Mouse (Mus musculus) stomach, embryonic 16.5 days (tissue): ENCODE data around the gene Prm1. TPM values are rescaled to one million over a fixed set of nuclear protein-coding genes. Genes with fewer than 3 reads are reported as not detected.

Source experiments
- ATAC-seq: fragments of 200-750 bp; cut with Nextera tagmentation; 2 replicates; pipeline ENCODE4 v1.8.0; 2017; ENCODE audit warnings: moderate number of reproducible peaks, moderate TSS enrichment; ENCODE audit not compliant: insufficient read depth, low FRiP score
- H3K27ac ChIP-seq: fragments of 300-500 bp; sonication (generic); 2 replicates; pipeline ENCODE4 v1.5.1; 2014; ENCODE audit warnings: low read length
- H3K27me3 ChIP-seq: fragments of 300-500 bp; sonication (generic); 2 replicates; pipeline ENCODE4 v1.6.1; 2014; ENCODE audit warnings: low read length, control low read depth, mixed read lengths; ENCODE audit not compliant: control insufficient read depth, insufficient read depth
- H3K36me3 ChIP-seq: fragments of 300-500 bp; sonication (generic); 2 replicates; pipeline ENCODE4 v1.6.1; 2014; ENCODE audit warnings: low read length; ENCODE audit not compliant: control insufficient read depth, insufficient read depth
- H3K4me1 ChIP-seq: fragments of 300-500 bp; sonication (generic); 2 replicates; pipeline ENCODE4 v1.6.1; 2014; ENCODE audit warnings: low read length, control low read depth, mixed read lengths; ENCODE audit not compliant: control insufficient read depth, insufficient read depth
- H3K4me2 ChIP-seq: fragments of 300-500 bp; sonication (generic); 2 replicates; pipeline ENCODE4 v1.6.1; 2014; ENCODE audit warnings: low read depth, low read length, mixed read lengths
- H3K4me3 ChIP-seq: fragments of 300-500 bp; sonication (generic); replicated peaks from 2 replicates; pipeline ENCODE4 v1.5.1; 2014; ENCODE audit warnings: mild to moderate bottlenecking, low read length
- H3K9ac ChIP-seq: fragments of 300-500 bp; sonication (generic); 2 replicates; pipeline ENCODE4 v1.6.1; 2014; ENCODE audit warnings: low read length
- H3K9me3 ChIP-seq: fragments of 300-500 bp; sonication (generic); replicated peaks from 2 replicates; pipeline ENCODE4 v1.6.1; 2016; ENCODE audit warnings: low read length, control low read depth; ENCODE audit not compliant: control insufficient read depth
- WGBS: fragments of 180-500 bp; shearing (Covaris S2); extraction: QIAGEN DNeasy Blood & Tissue Kit; methylation state at CpG from one replicate; pipeline ENCODE4 v1.1.7; 2014; 5-methylcytosine and 5-hydroxymethylcytosine counted together
- polyA plus RNA-seq: library from polyadenylated mRNA; unstranded; fragments of >200 nt; fragmentation: Nextera tagmentation; extraction: Ambion mirVana; gene quantifications from 2 replicates; pipeline ENCODE4 v1.2.1, GENCODE M21; 2015

Gene Prm1
- polyA plus RNA-seq, 1 experiment from 2014 or later = not detected

GRCm38 (mm10) chr16:10827766-10828460 lies 22.3 kb upstream of the Prm1 start:
- Histone ChIP-seq H3K36me3 (no peaks in the 10 kb centered on the region), H3K27me3 (no peaks in the 10 kb centered on the region), H3K4me3 (no peak overlapping the region), H3K4me1 (0 out of 2 replicates have a peak, but pooled peaks cover 2% of the 10 kb centered on the region), H3K9me3 (no peaks in the 10 kb centered on the region), H3K27ac (no peak overlapping the region), H3K4me2 (no peak overlapping the region), H3K9ac (no peak overlapping the region)
- 74% methylated on average over 7 of the region's 7 CpGs for WGBS
- ATAC-seq = no peak

DNA sequence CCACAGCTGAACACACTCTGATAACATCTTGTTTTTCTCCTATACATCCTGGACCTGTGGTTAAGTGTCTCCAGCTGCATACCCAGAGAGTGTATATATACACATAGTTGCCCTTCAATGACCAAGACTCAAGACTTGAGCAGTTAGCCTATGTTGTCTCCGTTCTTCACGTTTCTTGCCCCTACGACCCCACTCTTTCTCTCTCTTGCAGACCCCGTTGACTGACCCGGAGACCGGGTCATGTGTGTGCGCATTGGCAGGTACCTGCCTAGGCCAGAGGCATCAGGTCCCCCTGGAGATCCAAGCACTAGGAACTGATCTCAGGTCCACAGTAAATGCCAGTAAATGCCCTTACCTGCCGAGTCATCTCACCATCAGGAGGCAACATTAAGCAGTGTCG lies 21.6 kb upstream of the Prm1 start:
- Histone ChIP-seq H3K4me1 (0 out of 2 replicates have a peak, but pooled peaks cover 2% of the 10 kb centered on the region), H3K9me3 (no peaks in the 10 kb centered on the region), H3K4me2 (no peak overlapping the region), H3K4me3 (no peak overlapping the region), H3K27me3 (no peaks in the 10 kb centered on the region), H3K27ac (no peak overlapping the region), H3K9ac (no peak overlapping the region), H3K36me3 (no peaks in the 10 kb centered on the region)
- 89% methylated on average over 9 of the region's 9 CpGs for WGBS
- ATAC-seq = no peak

DNA sequence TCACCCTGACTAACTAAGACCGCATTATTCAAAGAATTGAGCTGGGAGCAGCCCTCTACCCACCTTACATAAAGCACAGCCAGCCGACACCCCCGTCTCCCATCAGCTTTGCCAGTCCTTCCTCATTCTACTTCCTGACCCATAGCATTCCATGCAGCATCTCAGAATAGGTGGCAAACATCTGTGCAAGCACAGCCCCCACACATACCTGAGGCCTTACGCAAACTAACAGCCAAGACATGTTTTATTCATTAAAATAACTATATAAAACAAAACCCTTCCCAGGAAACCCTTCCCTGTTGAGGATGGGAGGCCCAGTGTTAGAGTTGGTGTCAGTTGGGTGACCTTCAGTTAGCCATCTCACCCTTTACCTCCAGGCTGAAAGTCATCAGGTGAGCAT lies 20.2 kb upstream of the Prm1 start:
- Histone ChIP-seq H3K9ac (no peak overlapping the region), H3K4me2 (no peak overlapping the region), H3K4me1 (0 out of 2 replicates have a peak, but pooled peaks cover 2% of the 10 kb centered on the region), H3K4me3 (no peak overlapping the region), H3K27ac (no peak overlapping the region), H3K9me3 (no peaks in the 10 kb centered on the region), H3K36me3 (no peaks in the 10 kb centered on the region), H3K27me3 (no peaks in the 10 kb centered on the region)
- no peak for ATAC-seq
- WGBS = 68% methylated on average over 4 of the region's 4 CpGs

GRCm38 (mm10) chr16:10824536-10824935 lies 18.9 kb upstream of the Prm1 start:
- H3K4me3 ChIP-seq = no peak overlapping the region
- H3K27ac ChIP-seq = no peak overlapping the region
- ATAC-seq = no peak
- no peak overlapping the region for H3K4me2 ChIP-seq
- H3K9me3 ChIP-seq = no peaks in the 10 kb centered on the region
- 83% methylated on average over 1 of the region's 1 CpGs for WGBS
- H3K27me3 ChIP-seq = no peaks in the 10 kb centered on the region
- H3K9ac ChIP-seq = no peak overlapping the region
- H3K36me3 ChIP-seq = no peaks in the 10 kb centered on the region
- 0 out of 2 replicates have a peak, but pooled peaks cover 2% of the 10 kb centered on the region for H3K4me1 ChIP-seq

DNA sequence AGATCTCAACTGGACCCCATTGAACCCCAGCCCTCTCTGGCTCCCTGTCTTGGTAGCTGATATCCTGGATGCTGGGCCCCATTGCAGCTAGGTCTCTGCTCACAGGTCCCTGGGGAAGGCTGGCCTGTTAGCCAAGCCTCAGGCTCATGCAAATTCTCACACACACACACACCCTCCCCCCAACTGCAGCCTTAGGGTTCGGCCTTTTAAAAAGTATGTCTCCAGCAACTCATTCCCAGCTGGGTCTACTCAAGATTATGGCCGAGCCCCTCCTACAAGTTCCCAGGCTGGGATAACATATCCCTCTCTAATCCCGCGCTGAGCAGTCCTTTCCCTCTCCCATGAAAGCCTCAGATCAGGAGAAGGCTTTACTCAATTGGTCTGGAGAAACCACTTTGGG lies 15.7 kb upstream of the Prm1 start:
- H3K9me3 ChIP-seq = no peaks in the 10 kb centered on the region
- ATAC-seq = peak; percentile 73
- H3K4me2 ChIP-seq = no peak overlapping the region
- no peaks in the 10 kb centered on the region for H3K27me3 ChIP-seq
- WGBS = 36% methylated on average over 4 of the region's 4 CpGs
- peak overlapping the region; percentile 70 for H3K27ac ChIP-seq
- no peaks in the 10 kb centered on the region for H3K4me1 ChIP-seq
- H3K4me3 ChIP-seq = no peak overlapping the region
- no peak overlapping the region for H3K9ac ChIP-seq
- H3K36me3 ChIP-seq = no peaks in the 10 kb centered on the region

DNA sequence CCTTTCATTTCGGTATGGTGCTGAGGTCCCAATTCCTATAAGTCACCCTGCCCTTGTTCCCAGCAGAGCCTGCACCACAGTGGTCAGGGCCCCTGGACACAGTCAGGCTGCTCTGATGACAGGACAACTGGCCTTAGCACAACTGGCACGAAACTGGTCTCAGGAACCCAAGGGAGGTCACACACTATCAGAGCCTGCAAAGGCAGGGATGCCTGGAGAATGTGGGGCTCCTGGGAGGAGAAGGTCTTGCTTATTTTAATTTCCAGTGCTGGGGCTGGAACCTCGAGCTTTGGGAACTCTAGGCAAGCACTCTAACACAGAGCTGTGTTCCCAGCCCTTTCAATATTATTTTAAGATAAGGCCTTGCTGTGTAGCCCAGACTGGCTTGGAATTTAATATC lies 14.3 kb upstream of the Prm1 start:
- H3K4me1 ChIP-seq = no peaks in the 10 kb centered on the region
- 66% methylated on average over 3 of the region's 3 CpGs for whole genome bisulfite sequencing
- no peak overlapping the region for H3K4me3 ChIP-seq
- no peaks in the 10 kb centered on the region for H3K27me3 ChIP-seq
- no peaks in the 10 kb centered on the region for H3K9me3 ChIP-seq
- no peak overlapping the region for H3K27ac ChIP-seq
- no peak overlapping the region for H3K4me2 ChIP-seq
- no peak overlapping the region; the same call in 1 of the 2 replicates for H3K9ac ChIP-seq
- no peaks in the 10 kb centered on the region for H3K36me3 ChIP-seq
- no peak for ATAC-seq

DNA sequence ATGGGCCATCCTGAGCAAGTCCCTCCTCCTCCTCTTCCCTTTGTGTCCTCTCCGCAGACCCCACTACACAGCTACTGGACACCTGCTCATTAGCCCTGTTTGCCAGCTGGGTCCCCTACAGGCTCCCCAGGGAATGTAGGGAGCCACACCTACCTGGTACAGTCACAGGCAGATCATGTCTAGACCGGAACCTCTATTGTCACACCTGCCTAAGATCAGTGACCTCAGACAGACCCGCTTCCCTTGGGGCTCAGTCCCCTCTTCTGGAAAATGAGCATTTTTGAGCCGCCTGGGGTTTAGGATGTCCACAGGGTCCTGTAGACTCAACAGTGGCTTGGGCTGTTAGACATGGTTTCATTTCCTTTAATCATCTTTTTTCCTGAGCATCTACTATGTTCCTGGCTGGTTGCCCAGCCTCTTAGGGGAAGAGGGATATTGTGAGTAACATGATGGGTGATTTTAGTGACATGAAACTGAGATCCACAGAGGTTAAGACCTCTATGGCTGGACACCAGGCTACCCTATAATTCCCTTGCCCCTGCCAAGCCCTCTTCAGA lies 13.0 kb upstream of the Prm1 start:
- no peaks in the 10 kb centered on the region for H3K36me3 ChIP-seq
- H3K9me3 ChIP-seq = no peaks in the 10 kb centered on the region
- H3K9ac ChIP-seq = no peak overlapping the region
- H3K27ac ChIP-seq = no peak overlapping the region
- H3K4me3 ChIP-seq = no peak overlapping the region
- H3K27me3 ChIP-seq = no peaks in the 10 kb centered on the region
- no peak overlapping the region for H3K4me2 ChIP-seq
- no peak for ATAC-seq
- 75% methylated on average over 4 of the region's 4 CpGs for WGBS
- H3K4me1 ChIP-seq = no peaks in the 10 kb centered on the region

GRCm38 (mm10) chr16:10814864-10815263 lies 9.2 kb upstream of the Prm1 start:
- Histone ChIP-seq H3K4me3 (no peak overlapping the region), H3K36me3 (no peaks in the 10 kb centered on the region), H3K4me1 (no peaks in the 10 kb centered on the region; the same call in 1 of the 2 replicates), H3K27ac (no peak overlapping the region), H3K27me3 (no peaks in the 10 kb centered on the region), H3K9ac (no peak overlapping the region), H3K4me2 (no peak overlapping the region), H3K9me3 (no peaks in the 10 kb centered on the region)
- WGBS = 53% methylated on average over 4 of the region's 4 CpGs
- ATAC-seq = no peak

DNA sequence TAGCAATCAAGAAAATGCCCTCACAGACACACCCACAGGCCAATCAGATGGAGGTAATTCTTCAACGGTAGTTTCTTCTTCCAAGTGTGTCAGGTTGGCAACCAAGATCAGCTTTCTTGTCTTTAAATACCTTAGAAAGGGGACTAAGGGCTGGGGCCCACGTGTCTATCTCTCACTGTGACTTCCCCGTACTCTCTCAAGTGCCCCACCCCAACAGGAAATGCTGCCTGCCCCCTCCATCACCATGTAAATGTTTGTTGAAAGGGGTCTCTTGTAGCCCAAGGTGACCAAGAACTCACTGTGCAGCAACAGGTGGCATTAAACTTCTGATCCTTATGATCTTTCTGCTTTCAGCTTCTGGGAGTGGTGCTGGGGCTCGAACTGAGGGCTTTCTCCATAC lies 8.1 kb upstream of the Prm1 start:
- Histone ChIP-seq H3K36me3 (no peaks in the 10 kb centered on the region), H3K9me3 (no peaks in the 10 kb centered on the region), H3K4me1 (no peaks in the 10 kb centered on the region; the same call in 1 of the 2 replicates), H3K27ac (no peak overlapping the region), H3K4me3 (no peak overlapping the region), H3K27me3 (no peaks in the 10 kb centered on the region), H3K4me2 (no peak overlapping the region), H3K9ac (no peak overlapping the region)
- 76% methylated on average over 4 of the region's 4 CpGs for WGBS
- no peak for ATAC-seq
